Mouse (Mus musculus) thymus, adult 2 months (tissue): ENCODE measurements around the gene Tmem223.
A peak's percentile ranks its signal among the peaks of the same experiment; 100 is the strongest.

Experiments
- CTCF ChIP-seq: fragments of 200-500 bp; IDR thresholded peaks from 2 replicates; pipeline ENCODE4 v1.5.1; 2012; ENCODE audit warnings: mild to moderate bottlenecking, control low read depth, low read length, moderate library complexity, borderline replicate concordance; ENCODE audit not compliant: control insufficient read depth, poor library complexity, insufficient read depth; ENCODE audit errors: extremely low read depth
- POLR2A ChIP-seq: fragments of 200-500 bp; IDR thresholded peaks from 2 replicates; pipeline ENCODE4 v1.6.1; 2012; ENCODE audit warnings: mild to moderate bottlenecking, low read length, control low read depth, moderate library complexity; ENCODE audit not compliant: control insufficient read depth, poor library complexity, insufficient read depth; ENCODE audit errors: extremely low read depth

GRCm38 (mm10) chr19:8774086-8774835 is 3.5 kb downstream of the Tmem223 start, which contains the start of gene Tmem179b:
- TF ChIP-seq CTCF (peak; percentile 62; the same call in 1 of the 2 replicates), POLR2A (peak; percentile 98)
